Mouse (Mus musculus) c-Kit-positive CD71-positive TER-119-positive erythroid progenitor cells, embryonic 14.5 days (primary cell): Measurements from ENCODE around the gene Sec14l5.
A peak's percentile ranks its signal among the peaks of the same experiment; 100 is the strongest.
"Not testable (repeated sequence)": the region's sequence is repeated elsewhere in the genome, so short reads cannot be mapped to it uniquely, and the experiment has no call there.

Experiments
- DNase-seq: peaks from one replicate; pipeline ENCODE4 v3.0.0-alpha.2; 2013; ENCODE audit warnings: low spot score

Gene Sec14l5

GRCm38 (mm10) chr16:5214126-5214525 lies 67.2 kb downstream of the Sec14l5 start:
- no peak for DNase-seq

- no peak for DNase-seq
Observed at GRCm38 (mm10) chr16:5216686-5217085, 69.8 kb downstream of the Sec14l5 start.

- no peak for DNase-seq
Observed at GRCm38 (mm10) chr16:5217341-5218133, 70.6 kb downstream of the Sec14l5 start.

- DNase-seq: no peak
Observed at GRCm38 (mm10) chr16:5221403-5221802, 74.5 kb downstream of the Sec14l5 start.

- DNase-seq: no peak
Observed at GRCm38 (mm10) chr16:5222140-5222539, 75.2 kb downstream of the Sec14l5 start, which contains the start of gene AU021092. TSS of gene AU021092 (minus strand) at chr16:5222299.

GRCm38 (mm10) chr16:5226534-5226933 lies 79.6 kb downstream of the Sec14l5 start:
- not testable (repeated sequence) for DNase-seq

- not testable (repeated sequence) for DNase-seq
Observed at GRCm38 (mm10) chr16:5227501-5227900, 80.6 kb downstream of the Sec14l5 start.

- DNase-seq: not testable (repeated sequence)
Observed at GRCm38 (mm10) chr16:5228103-5228502, 81.2 kb downstream of the Sec14l5 start.

GRCm38 (mm10) chr16:5232982-5233381 lies 86.1 kb downstream of the Sec14l5 start:
- DNase-seq: no peak

GRCm38 (mm10) chr16:5233418-5234313 lies 86.8 kb downstream of the Sec14l5 start, which contains the start of gene Alg1:
TSS of gene Alg1 (plus strand) at chr16:5233621.
- peak; percentile 92 for DNase-seq
